Mouse (Mus musculus) frontal cortex, adult 2 months (tissue): ENCODE data around the gene Olfr108. TPM values are rescaled to one million over a fixed set of nuclear protein-coding genes. Genes with fewer than 3 reads are reported as not detected.

Source experiments
- DNase-seq, 2 experiments: peaks; one replicate each; pipeline ENCODE4 v3.0.0; 2022; ENCODE audit warnings: low spot score in 1 of 2; ENCODE audit errors: extremely low spot score in 1 of 2
- polyA plus RNA-seq: library from polyadenylated mRNA; depleted of rRNA; stranded (reverse); fragments of >200 nt; gene quantifications from 2 replicates; pipeline ENCODE4 v1.2.3, GENCODE M21; 2012; rRNA removed

Gene Olfr108
- not detected in 2 replicates for polyA plus RNA-seq

GRCm38 (mm10) chr17:37445180-37445579, at the start of gene Olfr108:
Olfr108 (plus strand) TSS chr17:37445480.
- DNase-seq = no peak

- no peak for DNase-seq
Measured at GRCm38 (mm10) chr17:37398926-37399325, 46.4 kb upstream of the Olfr108 start, which contains the start of gene Olfr107. Olfr107 (plus strand) TSS chr17:37399226.

- no peak for DNase-seq
Measured at GRCm38 (mm10) chr17:37413380-37413779, 31.9 kb upstream of the Olfr108 start.

GRCm38 (mm10) chr17:37458616-37459015, 13.3 kb downstream of the Olfr108 start, which contains the start of gene Olfr109:
Olfr109 (plus strand) TSS chr17:37458916.
- no peak for DNase-seq

GRCm38 (mm10) chr17:37483452-37483851, 38.2 kb downstream of the Olfr108 start, which contains the start of gene H2-M2:
H2-M2 (minus strand) TSS chr17:37483552.
- no peak for DNase-seq

GRCm38 (mm10) chr17:37491930-37492518, 46.7 kb downstream of the Olfr108 start, which contains the start of gene Olfr110:
Olfr110 (plus strand) TSS chr17:37492468.
- DNase-seq = peak; percentile 3 to 19

Other genes starting within 250 kb of the Olfr108 start
- not detected in 2 replicates for gene Olfr94, start 244.5 kb upstream of the Olfr108 start, polyA plus RNA-seq
- not detected in 2 replicates for gene Olfr95, start 232.4 kb upstream of the Olfr108 start, polyA plus RNA-seq
- not detected in 2 replicates for gene Olfr96, start 225.3 kb upstream of the Olfr108 start, polyA plus RNA-seq
- not detected in 2 replicates for gene Olfr97, start 208.2 kb upstream of the Olfr108 start, polyA plus RNA-seq
- not detected in 2 replicates for gene Olfr98, start 181.7 kb upstream of the Olfr108 start, polyA plus RNA-seq
- gene H2-M3, start 175.3 kb upstream of the Olfr108 start, polyA plus RNA-seq = 2.4 and 3.0 TPM in 2 replicates
- gene Olfr99, start 162.0 kb upstream of the Olfr108 start, polyA plus RNA-seq = 0.08 TPM in 1 of 2 replicates, not detected in the other
- gene Olfr101, start 141.2 kb upstream of the Olfr108 start, polyA plus RNA-seq = 0.23 TPM in 1 of 2 replicates, not detected in the other
- 0.08 TPM in 1 of 2 replicates, not detected in the other for gene Olfr102, start 128.4 kb upstream of the Olfr108 start, polyA plus RNA-seq
- not detected in 2 replicates for gene Olfr103, start 105.8 kb upstream of the Olfr108 start, polyA plus RNA-seq
- gene Olfr104-ps, start 85.9 kb upstream of the Olfr108 start, polyA plus RNA-seq = not detected in 2 replicates
- gene Olfr105-ps, start 66.4 kb upstream of the Olfr108 start, polyA plus RNA-seq = not detected in 2 replicates
- not detected in 2 replicates for gene Olfr106-ps, start 55.1 kb upstream of the Olfr108 start, polyA plus RNA-seq
- not detected in 2 replicates for gene Olfr107, start 46.3 kb upstream of the Olfr108 start, polyA plus RNA-seq
- 0.02 TPM in 1 of 2 replicates, not detected in the other for gene Olfr109, start 13.4 kb downstream of the Olfr108 start, polyA plus RNA-seq
- not detected in 2 replicates for gene H2-M2, start 38.1 kb downstream of the Olfr108 start, polyA plus RNA-seq
- 0.82 and 0.96 TPM in 2 replicates for gene Olfr110, start 47.0 kb downstream of the Olfr108 start, polyA plus RNA-seq
- gene Olfr111, start 62.5 kb downstream of the Olfr108 start, polyA plus RNA-seq = 1.3 and 1.6 TPM in 2 replicates
- gene Olfr112, start 124.0 kb downstream of the Olfr108 start, polyA plus RNA-seq = not detected in 2 replicates
- not detected in 2 replicates for gene Olfr113, start 132.2 kb downstream of the Olfr108 start, polyA plus RNA-seq
- gene Olfr114, start 147.3 kb downstream of the Olfr108 start, polyA plus RNA-seq = not detected in 2 replicates
- 0.11 TPM in 1 of 2 replicates, not detected in the other for gene Olfr115, start 181.6 kb downstream of the Olfr108 start, polyA plus RNA-seq
- not detected in 2 replicates for gene Olfr116, start 181.7 kb downstream of the Olfr108 start, polyA plus RNA-seq
- not detected in 2 replicates for gene Olfr117, start 218.3 kb downstream of the Olfr108 start, polyA plus RNA-seq
- gene Olfr118, start 221.5 kb downstream of the Olfr108 start, polyA plus RNA-seq = 0.10 and 0.15 TPM in 2 replicates